Mouse (Mus musculus) lung, postnatal 0 days (tissue): ENCODE data around the gene Man1a.

Experiments
- CTCF ChIP-seq: IDR thresholded peaks from 2 replicates; pipeline ENCODE4 v1.5.1; 2016; ENCODE audit warnings: antibody characterized with exemption, mild to moderate bottlenecking
- EP300 ChIP-seq: IDR thresholded peaks from 2 replicates; pipeline ENCODE4 v1.6.1; 2016; ENCODE audit warnings: antibody characterized with exemption, mild to moderate bottlenecking, control low read depth

GRCm38 (mm10) chr10:54074247-54074608 is 2.2 kb downstream of the Man1a start:
- TF ChIP-seq CTCF (no peak), EP300 (no peak)
